Mouse (Mus musculus) liver, postnatal 0 days (tissue): Measurements from ENCODE around the gene Capzb. TPM values are rescaled to one million over a fixed set of nuclear protein-coding genes. Genes with fewer than 3 reads are reported as not detected.

ENCODE experiments used
- ATAC-seq: fragments of 200-750 bp; cut with Nextera tagmentation; 2 replicates; pipeline ENCODE4 v1.8.0; 2017; ENCODE audit warnings: mild to moderate bottlenecking, moderate library complexity
- DNase-seq: peaks from one replicate; pipeline ENCODE4 v3.0.0-alpha.2; 2016
- H3K27ac ChIP-seq: fragments of 300-500 bp; sonication (generic); 2 replicates; pipeline ENCODE4 v1.5.1; 2014; ENCODE audit warnings: antibody characterized with exemption, moderate library complexity, mild to moderate bottlenecking, low read depth
- H3K27me3 ChIP-seq: fragments of 300-500 bp; sonication (generic); 2 replicates; pipeline ENCODE4 v1.6.1; 2014; ENCODE audit warnings: low read length, control low read depth, mixed read lengths; ENCODE audit not compliant: insufficient read depth
- H3K36me3 ChIP-seq: fragments of 300-500 bp; sonication (generic); replicated peaks from 2 replicates; pipeline ENCODE4 v1.6.1; 2014; ENCODE audit warnings: mild to moderate bottlenecking, control low read depth, low read length, moderate library complexity, mixed read lengths; ENCODE audit not compliant: insufficient read depth
- H3K4me1 ChIP-seq: fragments of 300-500 bp; sonication (generic); 2 replicates; pipeline ENCODE4 v1.6.1; 2014; ENCODE audit warnings: antibody characterized with exemption, mild to moderate bottlenecking, control low read depth; ENCODE audit not compliant: insufficient read depth
- H3K4me2 ChIP-seq: fragments of 300-500 bp; sonication (generic); 2 replicates; pipeline ENCODE4 v1.6.1; 2014; ENCODE audit warnings: low read depth, mild to moderate bottlenecking, low read length, moderate library complexity, mixed read lengths
- H3K4me3 ChIP-seq: fragments of 300-500 bp; sonication (generic); 2 replicates; pipeline ENCODE4 v1.5.1; 2014; ENCODE audit warnings: low read depth, low read length
- H3K9ac ChIP-seq: fragments of 300-500 bp; sonication (generic); replicated peaks from 2 replicates; pipeline ENCODE4 v1.6.1; 2014; ENCODE audit warnings: mild to moderate bottlenecking, moderate library complexity
- H3K9me3 ChIP-seq: fragments of 300-500 bp; sonication (generic); 2 replicates; pipeline ENCODE4 v1.6.1; 2016; ENCODE audit warnings: mild to moderate bottlenecking, control low read depth, low read length, mixed read lengths
- CTCF ChIP-seq: sonication (generic); IDR thresholded peaks from 2 replicates; pipeline ENCODE4 v1.5.1; 2016; ENCODE audit warnings: antibody characterized with exemption, low read depth
- EP300 ChIP-seq: IDR thresholded peaks from 2 replicates; pipeline ENCODE4 v1.6.1; 2016; ENCODE audit warnings: antibody characterized with exemption, low read depth, mild to moderate bottlenecking
- WGBS: fragments of 180-500 bp; shearing (Covaris S2); extraction: QIAGEN DNeasy Blood & Tissue Kit; methylation state at CpG from one replicate; pipeline ENCODE4 v1.1.7; 2014; ENCODE audit not compliant: insufficient replicate concordance; 5-methylcytosine and 5-hydroxymethylcytosine counted together
- polyA plus RNA-seq: library from polyadenylated mRNA; unstranded; fragments of >200 nt; fragmentation: Nextera tagmentation; extraction: Ambion mirVana; gene quantifications from 2 replicates; pipeline ENCODE4 v1.2.1, GENCODE M21; 2015

Capzb gene
- polyA plus RNA-seq, 1 experiment from 2014 or later = 143 TPM

DNA sequence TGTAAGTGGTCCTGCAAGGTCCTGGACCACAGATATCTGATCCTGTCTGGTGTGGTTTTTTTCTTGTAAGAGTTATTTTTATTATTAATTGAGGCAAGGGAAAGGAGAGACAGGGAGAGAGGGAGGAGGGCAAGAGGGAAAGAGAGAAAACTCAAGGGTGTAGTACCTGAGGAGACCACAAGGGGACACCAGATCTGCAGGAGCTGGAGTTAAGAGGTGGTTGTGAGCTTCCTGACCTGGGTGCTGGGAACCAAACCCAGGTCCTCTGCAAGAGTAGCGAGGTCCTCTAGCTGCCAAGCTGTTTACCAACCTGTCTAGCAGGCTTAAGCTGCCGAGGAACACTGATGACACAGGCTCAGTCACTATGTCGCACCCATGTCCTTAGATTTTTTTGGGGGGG lies 14.8 kb upstream of the Capzb start:
- Histone ChIP-seq H3K27me3 (no peaks in the 10 kb centered on the region), H3K9ac (no peak overlapping the region), H3K27ac (no peak overlapping the region), H3K4me2 (no peak overlapping the region), H3K4me1 (peaks cover 7% of the 10 kb centered on the region; the same call in 1 of the 2 replicates), H3K36me3 (no peaks in the 10 kb centered on the region), H3K9me3 (no peaks in the 10 kb centered on the region; the same call in 1 of the 2 replicates), H3K4me3 (no peak overlapping the region)
- ATAC-seq (no peak), DNase-seq (no peak)
- WGBS = 81% methylated on average over 3 of the region's 3 CpGs
- TF ChIP-seq CTCF (peak; percentile 64), EP300 (no peak)

DNA sequence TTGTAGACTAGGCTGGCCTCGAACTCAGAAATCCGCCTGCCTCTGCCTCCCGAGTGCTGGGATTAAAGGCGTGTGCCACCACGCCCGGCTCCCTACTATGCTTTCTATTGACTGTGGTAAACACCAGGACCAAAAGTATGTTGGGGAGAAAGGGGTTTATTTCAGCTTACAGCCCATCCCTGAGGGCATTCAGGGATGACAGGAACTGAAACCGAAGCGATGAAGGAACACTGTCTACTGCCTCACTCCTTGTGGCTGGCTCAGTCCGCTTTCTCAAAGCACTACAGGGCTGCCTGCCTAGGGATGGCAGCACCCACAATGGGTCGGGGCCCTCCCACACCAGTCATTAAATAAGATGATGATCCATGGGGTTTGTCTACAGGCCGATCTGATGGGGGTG lies 14.3 kb upstream of the Capzb start:
- peaks cover 7% of the 10 kb centered on the region; the same call in 1 of the 2 replicates for H3K4me1 ChIP-seq
- no peak for TF ChIP-seq EP300
- no peak for TF ChIP-seq CTCF
- no peak overlapping the region for H3K9ac ChIP-seq
- no peak overlapping the region for H3K4me3 ChIP-seq
- DNase-seq = no peak
- H3K36me3 ChIP-seq = no peaks in the 10 kb centered on the region
- ATAC-seq = no peak
- H3K27me3 ChIP-seq = no peaks in the 10 kb centered on the region
- WGBS = 93% methylated on average over 10 of the region's 11 CpGs
- H3K27ac ChIP-seq = no peak overlapping the region
- H3K9me3 ChIP-seq = no peaks in the 10 kb centered on the region; the same call in 1 of the 2 replicates
- H3K4me2 ChIP-seq = no peak overlapping the region

DNA sequence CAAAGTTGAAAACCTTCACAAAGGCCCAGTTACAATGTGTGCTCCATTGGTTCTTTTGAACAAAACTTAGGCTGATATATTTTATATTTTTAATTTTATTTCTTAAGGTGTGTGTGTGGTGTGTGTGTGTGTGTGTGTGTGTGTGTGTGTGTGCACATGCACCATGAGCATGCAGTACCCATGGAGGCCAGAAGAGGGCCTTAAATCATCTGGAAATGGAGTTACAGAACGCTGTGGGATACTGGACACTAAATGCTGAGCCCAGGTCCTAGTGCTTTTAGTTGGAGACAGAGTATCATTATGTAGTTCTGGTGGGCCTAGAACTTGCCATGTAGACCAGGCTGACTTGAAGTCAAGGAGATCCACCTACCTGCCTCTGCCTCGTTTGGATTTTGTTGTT lies 13.5 kb upstream of the Capzb start:
- Histone ChIP-seq H3K9ac (no peak overlapping the region), H3K27ac (no peak overlapping the region), H3K27me3 (no peaks in the 10 kb centered on the region), H3K4me3 (no peak overlapping the region), H3K4me2 (no peak overlapping the region), H3K36me3 (no peaks in the 10 kb centered on the region), H3K9me3 (no peaks in the 10 kb centered on the region; the same call in 1 of the 2 replicates), H3K4me1 (peaks cover 7% of the 10 kb centered on the region; the same call in 1 of the 2 replicates)
- no peak for ATAC-seq
- DNase-seq = no peak
- WGBS = 70% methylated on average over 2 of the region's 2 CpGs
- TF ChIP-seq CTCF = 0 out of 2 replicates have a peak, but pooled peaks have one; percentile 17
- TF ChIP-seq EP300 = no peak

GRCm38 (mm10) chr4:139179731-139180625 lies 12.7 kb upstream of the Capzb start:
- Histone ChIP-seq H3K9ac (no peak overlapping the region), H3K27me3 (no peaks in the 10 kb centered on the region), H3K27ac (no peak overlapping the region), H3K36me3 (no peaks in the 10 kb centered on the region), H3K4me3 (no peak overlapping the region), H3K9me3 (no peaks in the 10 kb centered on the region; the same call in 1 of the 2 replicates), H3K4me1 (peaks cover 7% of the 10 kb centered on the region; the same call in 1 of the 2 replicates), H3K4me2 (no peak overlapping the region)
- DNase-seq (no peak), ATAC-seq (peak; percentile 87)
- TF ChIP-seq EP300 (peak; percentile 45; the same call in 1 of the 2 replicates), CTCF (no peak)
- WGBS = 50% methylated on average over 17 of the region's 17 CpGs

- Histone ChIP-seq H3K4me1 (peaks cover 7% of the 10 kb centered on the region; the same call in 1 of the 2 replicates), H3K36me3 (no peaks in the 10 kb centered on the region), H3K9ac (no peak overlapping the region), H3K9me3 (no peaks in the 10 kb centered on the region; the same call in 1 of the 2 replicates), H3K4me3 (no peak overlapping the region), H3K27ac (no peak overlapping the region), H3K27me3 (no peaks in the 10 kb centered on the region), H3K4me2 (no peak overlapping the region)
- no peak for ATAC-seq
- TF ChIP-seq CTCF = no peak
- no peak for TF ChIP-seq EP300
- no peak for DNase-seq
These were observed 10.2 kb upstream of the Capzb start for GRCm38 (mm10) chr4:139182511-139182910.

DNA sequence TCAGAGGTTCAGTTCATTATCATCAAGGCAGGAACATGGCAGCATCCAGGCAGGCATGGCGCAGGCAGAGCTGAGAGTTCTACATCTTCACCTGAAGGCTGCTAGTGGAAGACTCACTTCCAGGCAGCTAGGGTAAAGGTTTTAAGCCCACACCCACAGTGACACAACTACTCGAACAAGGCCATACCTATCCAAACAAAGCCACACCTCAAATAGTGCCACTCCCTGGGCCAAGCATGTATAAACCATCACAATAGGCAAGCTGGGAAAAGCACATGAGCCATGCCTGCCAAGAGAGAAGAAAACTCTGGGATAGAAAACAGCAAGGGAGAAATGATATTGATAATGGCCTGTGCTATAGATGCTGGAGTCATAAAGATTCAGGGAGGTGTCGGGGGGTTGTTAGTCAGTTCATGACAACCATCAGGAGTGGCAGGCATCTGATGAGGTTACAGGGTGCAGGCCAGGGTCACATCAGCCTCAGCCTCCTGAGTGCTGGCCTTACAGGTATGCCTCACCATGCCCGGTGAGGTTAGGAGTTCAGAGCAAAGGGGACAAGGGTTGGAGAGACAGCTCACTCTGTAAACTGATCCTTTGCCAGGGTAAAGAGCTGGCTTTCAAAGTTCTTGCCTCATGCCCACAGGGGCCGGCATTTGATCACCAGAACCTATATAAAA lies 6.8 kb upstream of the Capzb start:
- ATAC-seq (no peak; the same call in 1 of the 2 replicates), DNase-seq (no peak)
- H3K36me3 ChIP-seq = no peaks in the 10 kb centered on the region
- no peak overlapping the region for H3K4me3 ChIP-seq
- H3K4me1 ChIP-seq = peaks cover 3% of the 10 kb centered on the region; the same call in 1 of the 2 replicates
- no peaks in the 10 kb centered on the region for H3K9me3 ChIP-seq
- no peak overlapping the region for H3K27ac ChIP-seq
- no peak overlapping the region for H3K4me2 ChIP-seq
- WGBS = 77% methylated on average over 5 of the region's 5 CpGs
- H3K9ac ChIP-seq = no peak overlapping the region
- TF ChIP-seq CTCF = no peak
- TF ChIP-seq EP300 = no peak
- H3K27me3 ChIP-seq = no peaks in the 10 kb centered on the region
